Mouse (Mus musculus) midbrain, embryonic 11.5 days (tissue): ENCODE measurements at regions not wholly inside any gene's neighbourhood (a gene's known extent, or its start where the extent isn't known, plus 50 kb on each side); places are given as distances from the start of the nearest gene placed in this dataset.

Experiments
- ATAC-seq: fragments of 200-750 bp; cut with Nextera tagmentation; 2 replicates; pipeline ENCODE4 v1.8.0; 2017; ENCODE audit warnings: moderate TSS enrichment, moderate library complexity; ENCODE audit not compliant: low FRiP score
- DNase-seq: peaks from one replicate; pipeline ENCODE4 v3.0.0; 2015; ENCODE audit warnings: low spot score; ENCODE audit errors: missing footprints
- H3K27ac ChIP-seq: fragments of 300-500 bp; sonication (generic); 2 replicates; pipeline ENCODE4 v1.5.1; 2014; ENCODE audit warnings: low read depth, low read length
- H3K27me3 ChIP-seq: fragments of 300-500 bp; sonication (generic); 2 replicates; pipeline ENCODE4 v1.6.1; 2014; ENCODE audit warnings: mild to moderate bottlenecking, low read length, moderate library complexity, mixed read lengths; ENCODE audit not compliant: control insufficient read depth, insufficient read depth
- H3K36me3 ChIP-seq: fragments of 300-500 bp; sonication (generic); 2 replicates; pipeline ENCODE4 v1.6.1; 2014; ENCODE audit warnings: mild to moderate bottlenecking, low read length, moderate library complexity, mixed read lengths; ENCODE audit not compliant: control insufficient read depth, insufficient read depth
- H3K4me1 ChIP-seq: fragments of 300-500 bp; sonication (generic); 2 replicates; pipeline ENCODE4 v1.6.1; 2014; ENCODE audit warnings: low read length; ENCODE audit not compliant: control insufficient read depth, insufficient read depth
- H3K4me2 ChIP-seq: fragments of 300-500 bp; sonication (generic); 2 replicates; pipeline ENCODE4 v1.6.1; 2014; ENCODE audit warnings: mild to moderate bottlenecking, moderate library complexity
- H3K4me3 ChIP-seq: fragments of 300-500 bp; sonication (generic); 2 replicates; pipeline ENCODE4 v1.5.1; 2014; ENCODE audit warnings: low read depth, low read length
- H3K9ac ChIP-seq: fragments of 300-500 bp; sonication (generic); 2 replicates; pipeline ENCODE4 v1.6.1; 2014; ENCODE audit warnings: low read length
- H3K9me3 ChIP-seq: fragments of 300-500 bp; sonication (generic); 2 replicates; pipeline ENCODE4 v1.6.1; 2016; ENCODE audit warnings: low read length; ENCODE audit not compliant: control insufficient read depth
- WGBS: fragments of 180-500 bp; shearing (Covaris S2); extraction: QIAGEN DNeasy Blood & Tissue Kit; methylation state at CpG from one replicate; pipeline ENCODE4 v1.1.7; 2014; 5-methylcytosine and 5-hydroxymethylcytosine counted together

DNA sequence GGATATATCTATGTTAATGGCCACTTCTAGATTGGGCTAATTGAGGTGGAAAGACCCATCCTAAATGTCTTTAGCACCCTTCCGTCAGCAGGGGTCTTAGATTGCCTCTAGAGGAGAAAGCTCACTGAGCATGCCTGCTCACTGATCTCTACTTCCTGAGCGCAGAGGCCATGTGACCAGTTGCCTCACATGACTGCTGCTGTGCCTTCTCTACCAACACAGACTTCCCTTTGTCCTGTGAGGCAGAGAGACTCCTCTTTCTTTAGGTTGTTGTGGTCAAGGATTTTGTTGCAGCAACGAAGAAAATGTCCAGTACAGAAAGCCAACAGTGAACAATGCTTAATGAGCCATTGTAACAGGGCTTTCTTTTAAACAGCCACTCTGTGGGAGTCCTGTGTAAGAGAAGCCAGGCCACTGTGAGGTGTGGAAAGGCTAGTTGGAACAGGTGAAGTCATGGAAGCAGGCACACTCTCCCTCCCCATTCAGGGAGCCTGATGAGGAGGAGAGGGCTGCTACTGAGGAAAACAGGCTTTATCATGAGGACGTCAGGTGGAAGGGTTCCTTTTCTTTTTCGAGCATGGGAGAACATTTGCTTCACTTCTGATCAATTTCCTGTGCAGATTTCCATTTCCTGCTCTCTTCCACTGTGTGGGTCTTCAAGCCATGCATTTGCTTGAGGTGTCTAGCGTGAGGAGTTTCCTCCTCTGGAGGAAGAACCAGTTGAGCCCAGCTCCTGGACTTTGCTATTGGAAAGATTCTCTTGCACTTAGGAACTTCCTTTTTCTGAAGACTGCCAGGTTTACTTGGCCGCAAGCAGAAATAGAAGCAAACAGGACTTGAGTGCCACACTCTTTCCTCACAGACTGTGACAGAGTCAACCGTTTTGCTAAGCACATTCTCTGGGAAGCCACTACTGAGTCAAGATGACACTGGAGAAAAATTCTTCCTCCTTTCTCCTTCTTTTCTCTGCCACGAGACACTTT, 290.7 kb upstream of the Adgrl2 start:
- Histone ChIP-seq H3K27me3 (no peaks in the 10 kb centered on the region), H3K4me2 (no peak overlapping the region), H3K27ac (no peak overlapping the region), H3K4me1 (no peaks in the 10 kb centered on the region), H3K36me3 (no peaks in the 10 kb centered on the region), H3K4me3 (no peak overlapping the region), H3K9ac (no peak overlapping the region), H3K9me3 (no peaks in the 10 kb centered on the region)
- ATAC-seq (no peak), DNase-seq (no peak)
- WGBS, result 89% methylated on average over 9 of the region's 9 CpGs

DNA sequence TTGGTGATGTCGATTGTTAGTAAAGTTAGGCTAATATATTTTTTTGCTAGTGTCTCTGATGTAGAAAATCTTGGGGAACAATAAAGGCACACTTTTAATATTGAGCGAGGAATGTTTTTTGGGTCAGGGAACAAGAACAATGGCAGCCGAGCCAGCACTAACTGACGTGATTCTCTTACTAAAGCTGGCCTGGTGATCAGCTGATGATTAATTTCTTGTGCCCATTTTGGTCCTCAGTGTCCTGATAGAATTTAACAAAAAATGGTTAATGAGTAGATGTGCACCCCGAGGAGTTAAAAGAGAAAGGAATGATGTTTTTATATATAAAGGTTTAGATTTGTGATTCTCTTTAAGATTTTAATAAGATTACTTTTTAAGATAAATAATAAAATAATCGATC, 289.0 kb upstream of the Adgrl2 start:
- no peaks in the 10 kb centered on the region for H3K36me3 ChIP-seq
- no peak overlapping the region for H3K27ac ChIP-seq
- no peak for DNase-seq
- no peak overlapping the region for H3K4me3 ChIP-seq
- no peaks in the 10 kb centered on the region for H3K9me3 ChIP-seq
- H3K27me3 ChIP-seq, result no peaks in the 10 kb centered on the region
- WGBS, result 68% methylated on average over 6 of the region's 6 CpGs
- H3K9ac ChIP-seq, result no peak overlapping the region
- no peak for ATAC-seq
- H3K4me2 ChIP-seq, result no peak overlapping the region
- no peaks in the 10 kb centered on the region for H3K4me1 ChIP-seq

DNA sequence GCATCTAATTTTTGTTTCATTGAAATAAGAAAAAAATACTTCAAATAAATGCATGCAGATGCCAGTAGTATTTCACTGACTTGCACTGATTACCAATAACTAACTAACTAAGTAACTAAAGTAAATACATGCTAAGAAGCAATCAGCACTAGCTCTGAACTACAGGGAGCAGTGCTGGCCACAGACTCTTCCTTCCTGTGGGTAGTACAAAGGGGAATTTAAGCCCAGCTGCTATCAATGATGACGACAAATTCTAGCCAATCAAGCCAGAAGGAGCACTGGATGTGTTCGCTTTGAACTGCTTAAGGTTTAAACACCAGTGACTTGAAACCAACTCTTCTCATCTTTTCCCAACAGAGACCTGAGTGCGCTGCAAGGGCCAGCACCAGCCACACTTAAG, 287.5 kb upstream of the Adgrl2 start:
- H3K36me3 ChIP-seq, result no peaks in the 10 kb centered on the region
- ATAC-seq, result no peak
- H3K27ac ChIP-seq, result no peak overlapping the region
- no peak overlapping the region for H3K9ac ChIP-seq
- 79% methylated on average over 3 of the region's 3 CpGs for WGBS
- no peaks in the 10 kb centered on the region for H3K4me1 ChIP-seq
- no peak overlapping the region for H3K4me3 ChIP-seq
- H3K4me2 ChIP-seq, result no peak overlapping the region
- H3K27me3 ChIP-seq, result no peaks in the 10 kb centered on the region
- no peaks in the 10 kb centered on the region for H3K9me3 ChIP-seq
- no peak for DNase-seq

DNA sequence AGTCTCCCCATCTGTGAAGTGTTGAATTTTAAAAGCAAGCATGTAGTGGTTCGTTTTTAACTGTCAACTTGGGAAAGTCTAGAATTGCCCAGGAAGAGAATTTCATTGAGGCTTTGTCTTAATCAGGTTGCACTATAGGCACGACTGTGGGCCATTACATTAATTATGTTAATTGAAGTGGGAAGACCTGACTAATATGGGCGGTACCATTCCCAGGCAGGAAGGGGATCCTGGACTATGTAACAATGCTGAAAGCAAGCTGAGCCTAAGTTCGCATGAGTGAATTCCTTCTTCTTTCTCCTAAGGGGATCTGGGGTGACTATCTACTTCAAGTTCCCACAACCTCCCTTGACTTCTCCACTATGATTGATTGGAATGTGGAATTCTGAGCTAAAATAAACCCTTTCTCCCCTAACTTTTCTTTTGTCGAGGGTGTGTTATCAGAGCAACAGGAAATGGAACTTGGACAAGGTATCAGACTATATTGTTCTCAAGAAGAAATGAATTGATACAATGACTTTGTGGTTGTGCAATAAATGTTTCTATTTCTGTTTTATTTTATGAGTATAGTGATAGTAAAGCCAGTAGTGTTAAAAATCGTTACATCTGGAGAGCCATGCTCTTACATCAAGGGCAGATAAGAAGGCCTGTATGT, 285.2 kb upstream of the Adgrl2 start:
- H3K36me3 ChIP-seq, result no peaks in the 10 kb centered on the region
- ATAC-seq (no peak), DNase-seq (no peak)
- no peak overlapping the region for H3K4me3 ChIP-seq
- 79% methylated on average over 6 of the region's 6 CpGs for WGBS
- H3K4me2 ChIP-seq, result no peak overlapping the region
- no peaks in the 10 kb centered on the region for H3K4me1 ChIP-seq
- H3K27ac ChIP-seq, result no peak overlapping the region
- H3K27me3 ChIP-seq, result no peaks in the 10 kb centered on the region
- H3K9ac ChIP-seq, result no peak overlapping the region
- H3K9me3 ChIP-seq, result no peaks in the 10 kb centered on the region

DNA sequence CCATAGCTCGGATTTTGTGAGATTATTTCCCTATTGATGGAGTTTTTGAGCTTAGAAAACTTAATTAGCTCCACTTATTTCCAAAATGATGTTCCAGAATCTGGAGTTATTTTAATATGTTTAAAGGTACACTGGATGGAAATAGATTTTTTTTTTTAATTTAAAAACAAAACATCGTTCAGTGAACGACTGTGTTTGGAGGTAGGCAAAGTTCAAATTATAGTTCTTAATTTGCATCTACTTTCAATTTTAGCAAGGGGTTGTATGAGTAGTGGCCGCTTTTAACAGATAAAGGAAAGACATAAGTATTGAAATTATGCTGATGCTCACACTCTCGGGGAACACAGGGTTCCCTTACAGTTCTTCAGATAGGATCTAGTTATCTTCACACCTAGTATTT, 284.6 kb upstream of the Adgrl2 start:
- Histone ChIP-seq H3K4me3 (no peak overlapping the region), H3K4me2 (no peak overlapping the region), H3K36me3 (no peaks in the 10 kb centered on the region), H3K27me3 (no peaks in the 10 kb centered on the region), H3K4me1 (no peaks in the 10 kb centered on the region), H3K9ac (no peak overlapping the region), H3K9me3 (no peaks in the 10 kb centered on the region), H3K27ac (no peak overlapping the region)
- WGBS, result 90% methylated on average over 5 of the region's 5 CpGs
- DNase-seq, result no peak
- ATAC-seq, result no peak

DNA sequence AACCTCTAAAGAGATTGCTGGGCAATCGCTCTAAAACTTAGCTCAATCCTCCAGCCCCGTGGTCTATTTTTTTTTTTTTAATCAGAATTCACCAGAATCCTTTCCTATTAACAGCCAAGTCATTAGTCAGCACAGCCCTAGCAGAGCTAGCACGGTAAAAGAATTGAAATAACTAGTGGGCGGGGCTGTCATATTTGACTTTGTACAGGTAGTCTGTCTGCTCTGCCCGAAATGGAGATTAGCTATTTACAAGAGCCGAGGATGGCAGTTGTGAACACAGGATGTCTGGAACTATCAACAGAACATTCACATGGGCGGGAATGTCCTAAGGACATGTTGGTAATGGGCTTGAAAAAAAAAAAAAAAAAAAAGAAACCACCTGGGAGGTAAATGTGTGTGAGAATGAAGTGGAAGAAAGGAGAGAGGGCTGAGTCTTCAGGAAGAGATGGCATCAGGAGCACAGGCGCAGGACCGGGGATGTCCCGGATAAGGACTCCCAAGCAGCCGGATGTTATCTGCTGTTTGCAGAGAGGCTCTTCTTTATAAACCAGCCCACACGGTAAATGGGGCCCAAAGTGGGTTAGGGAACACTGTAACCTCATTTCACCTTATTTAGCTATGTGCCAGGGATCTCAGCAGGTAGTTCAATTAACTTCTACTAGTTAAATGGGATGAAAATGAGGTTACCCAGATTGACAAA, 283.8 kb upstream of the Adgrl2 start:
- H3K4me2 ChIP-seq, result no peak overlapping the region
- no peak for ATAC-seq
- no peak overlapping the region for H3K9ac ChIP-seq
- 77% methylated on average over 12 of the region's 12 CpGs for WGBS
- H3K27me3 ChIP-seq, result no peaks in the 10 kb centered on the region
- no peaks in the 10 kb centered on the region for H3K36me3 ChIP-seq
- no peak overlapping the region for H3K27ac ChIP-seq
- H3K4me3 ChIP-seq, result no peak overlapping the region
- no peaks in the 10 kb centered on the region for H3K9me3 ChIP-seq
- H3K4me1 ChIP-seq, result no peaks in the 10 kb centered on the region
- DNase-seq, result no peak

DNA sequence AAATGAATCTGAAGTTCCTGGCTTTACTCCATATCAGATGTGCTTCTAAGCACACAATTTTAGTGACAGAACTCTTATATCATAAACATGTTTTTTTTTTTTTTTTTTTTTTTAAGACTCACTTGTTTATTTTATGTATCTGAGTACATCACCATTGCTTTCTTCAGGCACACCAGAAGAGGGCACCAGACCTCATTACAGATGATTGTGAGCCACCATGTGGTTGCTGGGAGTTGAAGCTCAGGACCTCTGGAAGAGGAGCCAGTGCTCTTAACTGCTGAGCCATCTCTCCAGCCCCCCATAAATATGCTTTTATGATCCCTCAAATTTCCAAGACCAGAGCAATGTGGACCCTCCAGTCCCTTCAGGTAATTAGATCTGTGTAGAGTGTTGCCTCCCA, 280.1 kb upstream of the Adgrl2 start:
- no peak overlapping the region for H3K4me2 ChIP-seq
- H3K4me1 ChIP-seq, result no peaks in the 10 kb centered on the region
- H3K27me3 ChIP-seq, result no peaks in the 10 kb centered on the region
- DNase-seq, result no peak
- H3K4me3 ChIP-seq, result no peak overlapping the region
- no peaks in the 10 kb centered on the region for H3K9me3 ChIP-seq
- no peak for ATAC-seq
- H3K27ac ChIP-seq, result no peak overlapping the region
- no peak overlapping the region for H3K9ac ChIP-seq
- H3K36me3 ChIP-seq, result no peaks in the 10 kb centered on the region

DNA sequence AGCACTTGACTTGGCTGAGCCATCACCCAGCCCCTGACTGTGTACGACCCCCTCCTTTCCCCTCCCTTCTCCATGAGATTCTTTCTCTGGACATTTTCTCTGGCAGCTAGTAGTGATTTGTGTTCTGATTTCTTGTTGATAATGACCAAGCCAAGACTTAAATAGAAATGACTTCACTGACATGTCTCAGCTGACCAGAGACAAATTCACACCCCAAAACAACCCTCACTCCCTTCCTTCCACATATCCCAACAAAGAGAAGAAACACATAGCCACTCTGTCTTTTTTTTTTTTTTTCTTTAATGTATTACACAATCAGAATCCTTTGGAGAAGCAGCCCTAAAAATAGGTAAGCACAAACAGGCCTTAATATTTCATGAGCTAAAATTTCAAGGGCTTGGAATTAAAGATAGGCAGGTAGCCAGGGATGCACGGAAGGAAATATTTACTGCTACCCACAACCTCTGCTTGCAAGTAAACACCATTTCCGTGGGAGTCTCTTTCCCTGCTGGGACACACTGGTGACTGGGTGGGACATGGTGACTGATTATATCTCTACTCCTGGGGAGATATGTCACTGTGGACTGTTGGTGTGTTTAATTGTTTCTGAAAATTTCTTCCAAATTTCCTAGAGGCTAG, 272.1 kb upstream of the Adgrl2 start:
- Histone ChIP-seq H3K27me3 (no peaks in the 10 kb centered on the region), H3K9me3 (no peaks in the 10 kb centered on the region), H3K27ac (no peak overlapping the region), H3K4me3 (no peak overlapping the region), H3K36me3 (no peaks in the 10 kb centered on the region), H3K4me2 (no peak overlapping the region), H3K4me1 (peaks cover 14% of the 10 kb centered on the region), H3K9ac (no peak overlapping the region)
- ATAC-seq, result no peak
- no peak for DNase-seq
- 88% methylated on average over 3 of the region's 3 CpGs for WGBS
